ENCODE assay signal across 15 mouse cellular contexts in the genomic region with DNA sequence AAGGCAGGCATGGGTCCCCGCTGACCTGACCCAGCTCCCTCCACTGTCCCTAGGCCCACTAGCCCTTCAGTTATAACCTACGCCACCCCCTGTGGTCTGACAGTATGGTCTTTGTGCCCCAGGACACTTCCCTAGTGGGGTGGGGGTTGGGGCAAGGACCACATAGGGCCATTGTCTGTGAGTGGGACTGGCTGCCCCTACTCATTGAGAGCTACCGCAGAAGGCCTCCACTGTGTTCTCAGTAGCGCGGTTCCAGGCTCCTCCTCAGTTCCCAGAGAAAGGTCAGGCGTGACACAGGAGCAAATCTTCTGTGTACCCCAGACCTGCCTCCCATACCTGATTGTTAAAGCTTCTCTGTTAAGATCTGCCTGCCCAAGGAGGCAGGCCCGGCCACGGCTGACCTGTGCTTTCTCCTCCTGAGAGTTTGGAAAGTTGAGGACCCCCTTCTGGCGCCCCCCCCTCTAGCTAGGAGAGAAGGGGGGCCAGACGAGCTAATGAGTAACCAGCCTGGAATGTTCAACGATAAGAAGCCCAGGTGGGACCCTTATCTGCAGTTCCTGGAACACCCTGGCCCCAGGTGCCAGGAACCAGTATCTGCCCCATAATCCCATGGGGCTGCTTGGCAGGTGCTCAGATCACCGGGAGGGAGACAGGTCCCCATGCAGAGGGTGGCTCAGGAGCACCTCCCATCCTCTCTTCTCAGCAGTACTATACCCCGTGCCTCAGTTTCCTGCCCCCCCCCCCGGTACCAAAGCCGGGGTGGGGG. TPM values are rescaled to one million over a fixed set of nuclear protein-coding genes. Genes with fewer than 3 reads are reported as not detected.
DNase-seq lines count a peak whose midpoint lies in the region; ATAC-seq and TF ChIP-seq lines count a peak whose summit lies in the region.
"Had no signal": no experiment of that assay in that cellular context is flagged by ENCODE, and none has a peak within 500 bp of the region (broad histone marks: within the 10 kb centered on the region; RNA-seq: fewer than 3 reads in every experiment).

No protein-coding gene starts in this region.

- H3K36me3 ChIP-seq in kidney, embryonic 14.5 days (ENCODE audit: control insufficient read depth, insufficient read depth, low read length), result peaks cover 18% of the 10 kb centered on the region; the same call in 1 of the 2 replicates
- no peaks in the 10 kb centered on the region for H3K36me3 ChIP-seq in E14TG2a.4 (ENCODE audit: insufficient read depth, low read length)
- peaks cover 19% of the 10 kb centered on the region for H3K36me3 ChIP-seq in limb, embryonic 10.5 days
- H3K36me3 ChIP-seq: G1E had no signal

- H3K4me1 ChIP-seq in kidney, embryonic 14.5 days (ENCODE audit: control insufficient read depth, insufficient read depth, low read length), result peaks cover 22% of the 10 kb centered on the region
- peaks cover 68% of the 10 kb centered on the region for H3K4me1 ChIP-seq in E14TG2a.4 (replicated peaks; ENCODE audit: low read depth, low read length)
- H3K4me1 ChIP-seq in limb, embryonic 10.5 days, result peaks cover 43% of the 10 kb centered on the region

- H3K27me3 ChIP-seq in kidney, embryonic 14.5 days (ENCODE audit: control insufficient read depth, insufficient read depth, low read length), result no peaks in the 10 kb centered on the region
- peaks cover 19% of the 10 kb centered on the region for H3K27me3 ChIP-seq in E14TG2a.4 (ENCODE audit: insufficient read depth, low read length)
- 0 out of 2 replicates have a peak, but pooled peaks cover 3% of the 10 kb centered on the region for H3K27me3 ChIP-seq in limb, embryonic 10.5 days (ENCODE audit: low read depth, poor library complexity, severe bottlenecking)
- H3K27me3 ChIP-seq: limb, embryonic 15.5 days had no signal

- no peak overlapping the region for H3K4me2 ChIP-seq in kidney, embryonic 14.5 days (replicated peaks; ENCODE audit: low read depth, low read length)
- H3K4me2 ChIP-seq: limb, embryonic 15.5 days had no signal

- H3K4me3 ChIP-seq in kidney, embryonic 14.5 days (ENCODE audit: low read length), result no peak overlapping the region
- H3K4me3 ChIP-seq in E14TG2a.4 (replicated peaks; ENCODE audit: low read length), result 0 out of 2 replicates have a peak overlapping the region, but pooled peaks have one; percentile 26
- H3K4me3 ChIP-seq in limb, embryonic 10.5 days, result no peak overlapping the region
- H3K4me3 ChIP-seq: limb, embryonic 15.5 days; megakaryocyte, embryonic 14.5 days had no signal

- no peaks in the 10 kb centered on the region for H3K9me3 ChIP-seq in kidney, embryonic 14.5 days (ENCODE audit: control insufficient read depth, low read length)
- no peaks in the 10 kb centered on the region for H3K9me3 ChIP-seq in E14TG2a.4 (ENCODE audit: low read length)
- H3K9me3 ChIP-seq in limb, embryonic 10.5 days (replicated peaks), result no peaks in the 10 kb centered on the region
- H3K9me3 ChIP-seq: G1E; limb, embryonic 15.5 days; megakaryocyte, embryonic 14.5 days had no signal

- no peak overlapping the region for H3K9ac ChIP-seq in kidney, embryonic 14.5 days (ENCODE audit: low read depth, low read length)
- H3K9ac ChIP-seq: limb, embryonic 15.5 days had no signal

- DNase-seq in cerebellum, adult 9-10 months, result peak; percentile 27
- no peak for DNase-seq in cerebellum, postnatal 4 days (ENCODE audit: low spot score in 2 of 2)
- DNase-seq in kidney, postnatal 36 days, result no peak
- no peak for DNase-seq in limb, embryonic 10.5 days (ENCODE audit: low spot score)
- DNase-seq in thymus, postnatal 25 days, result no peak
- DNase-seq in adrenal gland, postnatal 4 days (ENCODE audit: low spot score in 2 of 2), result no peak
- DNase-seq: right cerebral cortex, adult 18-20 months had no signal

- WGBS in kidney, embryonic 14.5 days, result 68% methylated on average over 15 of the region's 15 CpGs
- 79% methylated on average over 15 of the region's 15 CpGs for WGBS in limb, embryonic 10.5 days

- H3K27ac ChIP-seq in kidney, embryonic 14.5 days (ENCODE audit: low read depth, low read length), result peak overlapping the region; percentile 52; the same call in 1 of the 2 replicates
- 0 out of 2 replicates have a peak overlapping the region, but pooled peaks have one; percentile 1 for H3K27ac ChIP-seq in limb, embryonic 10.5 days
- H3K27ac ChIP-seq: limb, embryonic 15.5 days had no signal

- no peak; the same call in 1 of the 2 replicates for ATAC-seq in kidney, embryonic 14.5 days (ENCODE audit: low FRiP score, low TSS enrichment)

- no peak for TF ChIP-seq CTCF in E14TG2a.4 (conservative IDR thresholded peaks at IDR 0.05; ENCODE audit: low read length)

RNA-seq across cellular contexts. Expression of a gene that starts 5.1 kb away (rescaled TPM):
- 0.53 and 1.6 TPM in 2 replicates for polyA plus RNA-seq in kidney, embryonic 14.5 days (2014; fragmentation: Nextera tagmentation; extraction: Ambion mirVana)
- polyA plus RNA-seq in limb, embryonic 10.5 days (2016; fragmentation: Nextera tagmentation; extraction: Ambion mirVana), result not detected in 2 replicates
- total RNA-seq in adrenal gland, postnatal 4 days (2021), result 1 to 10 TPM; 2.6 to 2.9 TPM
- total RNA-seq: G1E; layer of hippocampus, postnatal 36 days had no signal
- polyA plus RNA-seq: G1E; neural tube, embryonic 11.5 days had no signal

RNA-seq across cellular contexts. Expression of a gene that starts 7.8 kb away (rescaled TPM):
- polyA plus RNA-seq in kidney, embryonic 14.5 days (2014; fragmentation: Nextera tagmentation; extraction: Ambion mirVana), result 28.4 and 37.9 TPM in 2 replicates
- 18.8 and 22.0 TPM in 2 replicates for polyA plus RNA-seq in limb, embryonic 10.5 days (2016; fragmentation: Nextera tagmentation; extraction: Ambion mirVana)
- total RNA-seq in adrenal gland, postnatal 4 days (2021), result 10 to 100 TPM; 56.7 to 59.1 TPM
- polyA plus RNA-seq: G1E had no signal

RNA-seq across cellular contexts. Expression of a gene that starts 26.7 kb away (rescaled TPM):
- polyA plus RNA-seq in kidney, embryonic 14.5 days (2014; fragmentation: Nextera tagmentation; extraction: Ambion mirVana), result 33.9 and 44.8 TPM in 2 replicates
- 49.9 and 56.5 TPM in 2 replicates for polyA plus RNA-seq in limb, embryonic 10.5 days (2016; fragmentation: Nextera tagmentation; extraction: Ambion mirVana)
- total RNA-seq in adrenal gland, postnatal 4 days (2021), result 10 to 100 TPM; 58.8 to 65.5 TPM

RNA-seq across cellular contexts. Expression of a gene that starts 47.4 kb away (rescaled TPM):
- 6.1 and 10.2 TPM in 2 replicates for polyA plus RNA-seq in kidney, embryonic 14.5 days (2014; fragmentation: Nextera tagmentation; extraction: Ambion mirVana)
- 4.7 and 5.3 TPM in 2 replicates for polyA plus RNA-seq in limb, embryonic 10.5 days (2016; fragmentation: Nextera tagmentation; extraction: Ambion mirVana)
- total RNA-seq in adrenal gland, postnatal 4 days (2021), result 10 to 100 TPM; 11.8 to 14.5 TPM
- total RNA-seq: G1E had no signal
- polyA plus RNA-seq: G1E had no signal

RNA-seq across cellular contexts. Expression of a gene that starts 49.2 kb away (rescaled TPM):
- 0.19 and 0.59 TPM in 2 replicates for polyA plus RNA-seq in kidney, embryonic 14.5 days (2014; fragmentation: Nextera tagmentation; extraction: Ambion mirVana)
- 0.13 and 0.51 TPM in 2 replicates for polyA plus RNA-seq in limb, embryonic 10.5 days (2016; fragmentation: Nextera tagmentation; extraction: Ambion mirVana)
- not detected for total RNA-seq in adrenal gland, postnatal 4 days (2021)
- total RNA-seq: heart, postnatal 14 days had no signal
